Mouse (Mus musculus) frontal cortex, postnatal 10 days (tissue): ENCODE data around the gene Parp16.

Experiments used
- DNase-seq, 2 experiments: peaks; one replicate each; pipeline ENCODE4 v3.0.0; 2022; ENCODE audit warnings: low spot score in 2 of 2, mixed read lengths in 1 of 2

Parp16 gene

DNA sequence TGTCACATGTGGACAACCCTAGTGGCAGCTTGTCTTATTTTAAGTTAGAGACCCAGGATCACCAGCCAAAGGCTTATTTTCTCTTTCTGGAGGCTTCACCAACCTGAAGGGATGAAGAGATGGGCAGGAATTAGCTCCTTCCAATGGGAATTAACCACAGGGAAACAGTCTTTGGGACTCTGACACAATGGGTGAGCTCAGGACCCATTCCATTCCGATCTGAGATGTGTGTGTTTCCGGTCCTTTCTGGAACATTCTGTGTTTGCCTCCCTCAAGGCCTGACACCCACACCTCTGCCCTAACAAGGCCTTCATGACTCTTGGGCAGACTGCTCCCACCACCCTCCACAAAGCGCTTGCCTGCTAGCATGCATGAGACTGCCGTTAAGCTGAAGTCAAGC is at the start of gene Parp16:
TSS of gene Parp16 (plus strand) at position 301 of the 400 bp plus-strand sequence.
- no peak for DNase-seq

DNA sequence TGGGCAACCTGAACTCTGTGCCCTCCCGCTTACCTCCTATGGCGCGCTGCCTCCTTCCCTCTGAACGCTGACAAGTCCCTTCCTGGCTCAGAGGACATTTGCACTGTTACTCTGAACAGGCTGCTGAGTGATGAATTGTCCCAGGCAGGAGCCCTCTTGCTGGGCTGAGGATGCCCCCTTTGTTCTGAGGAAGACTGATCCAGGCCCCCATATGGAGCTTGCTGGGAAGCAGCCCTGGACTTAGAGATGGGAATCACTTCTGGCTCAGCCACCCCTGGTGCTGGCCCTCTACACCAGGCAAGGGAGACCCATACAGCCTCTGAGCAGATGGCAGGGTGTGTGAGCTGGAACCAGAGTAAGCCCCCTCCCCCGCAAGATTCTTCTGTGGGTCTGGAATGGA is 49.2 kb upstream of the Parp16 start:
- DNase-seq, result no peak

DNA sequence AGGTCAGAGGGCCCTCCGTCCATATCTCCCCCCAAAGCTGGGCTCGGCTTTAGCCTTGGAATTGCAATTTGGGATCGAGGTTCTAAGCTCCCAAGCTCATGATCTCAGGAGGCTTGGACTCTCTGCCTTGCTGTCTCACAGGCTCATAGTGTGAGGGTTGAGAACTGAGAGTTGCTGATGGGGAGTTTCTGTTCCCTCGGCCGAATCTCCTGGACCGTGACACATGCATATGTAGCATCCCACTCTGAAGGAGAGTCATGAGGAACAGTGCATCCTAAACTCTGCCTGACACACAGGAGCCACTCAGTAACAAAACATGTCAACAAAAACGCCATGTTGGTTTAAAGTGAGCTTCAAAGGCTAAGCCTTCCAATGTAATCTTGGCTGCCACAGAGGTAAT is 46.6 kb upstream of the Parp16 start:
- no peak for DNase-seq

DNA sequence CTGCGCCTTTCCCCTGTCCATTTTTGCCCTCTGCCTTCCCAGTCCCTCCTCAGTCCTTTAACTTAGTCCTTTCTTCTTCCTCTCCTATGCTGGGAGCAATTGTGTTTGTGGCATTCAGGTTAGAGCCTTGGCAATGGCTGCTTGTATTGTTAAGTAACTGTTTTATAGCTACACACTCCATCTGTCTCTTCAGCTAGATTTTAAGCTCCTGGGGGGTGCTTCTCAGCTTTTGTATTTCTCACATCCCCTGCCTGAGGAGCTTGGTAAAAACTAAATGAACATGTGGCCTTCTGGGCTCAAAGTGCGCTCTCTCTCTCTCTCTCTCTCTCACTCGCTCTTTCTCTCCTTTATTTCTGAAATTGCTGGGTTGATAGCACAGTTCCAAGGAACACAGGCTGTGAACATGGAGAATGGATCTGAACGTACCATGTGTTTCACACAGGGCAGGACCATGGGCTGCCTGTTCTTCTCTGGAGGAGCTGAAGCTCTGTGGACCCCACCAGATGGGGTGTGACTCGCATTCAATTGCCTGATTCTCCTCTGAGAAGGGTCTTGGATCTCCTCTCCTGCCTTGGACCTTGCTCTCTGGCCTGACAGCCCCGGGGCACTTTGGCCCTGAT is 42.3 kb upstream of the Parp16 start:
- no peak for DNase-seq

DNA sequence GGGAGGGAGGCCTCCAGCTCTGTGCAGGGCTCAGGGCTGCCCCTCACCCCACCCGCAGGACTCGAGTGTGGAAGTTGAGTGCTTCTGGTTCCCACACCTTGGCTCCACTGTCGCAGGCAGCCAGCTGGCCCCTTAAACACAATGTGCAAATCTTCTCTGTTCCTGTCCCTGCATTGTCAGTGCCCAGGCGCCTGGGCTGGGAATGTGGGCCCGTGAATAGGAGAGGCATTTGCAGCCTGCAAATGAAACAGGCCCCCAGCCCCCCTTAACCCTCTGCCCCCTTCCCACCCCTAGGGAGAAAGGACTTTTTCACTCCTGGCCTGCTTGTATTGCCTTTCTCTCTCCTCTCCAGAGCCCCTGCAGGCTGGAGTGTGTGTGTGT is 41.8 kb upstream of the Parp16 start:
- no peak for DNase-seq

DNA sequence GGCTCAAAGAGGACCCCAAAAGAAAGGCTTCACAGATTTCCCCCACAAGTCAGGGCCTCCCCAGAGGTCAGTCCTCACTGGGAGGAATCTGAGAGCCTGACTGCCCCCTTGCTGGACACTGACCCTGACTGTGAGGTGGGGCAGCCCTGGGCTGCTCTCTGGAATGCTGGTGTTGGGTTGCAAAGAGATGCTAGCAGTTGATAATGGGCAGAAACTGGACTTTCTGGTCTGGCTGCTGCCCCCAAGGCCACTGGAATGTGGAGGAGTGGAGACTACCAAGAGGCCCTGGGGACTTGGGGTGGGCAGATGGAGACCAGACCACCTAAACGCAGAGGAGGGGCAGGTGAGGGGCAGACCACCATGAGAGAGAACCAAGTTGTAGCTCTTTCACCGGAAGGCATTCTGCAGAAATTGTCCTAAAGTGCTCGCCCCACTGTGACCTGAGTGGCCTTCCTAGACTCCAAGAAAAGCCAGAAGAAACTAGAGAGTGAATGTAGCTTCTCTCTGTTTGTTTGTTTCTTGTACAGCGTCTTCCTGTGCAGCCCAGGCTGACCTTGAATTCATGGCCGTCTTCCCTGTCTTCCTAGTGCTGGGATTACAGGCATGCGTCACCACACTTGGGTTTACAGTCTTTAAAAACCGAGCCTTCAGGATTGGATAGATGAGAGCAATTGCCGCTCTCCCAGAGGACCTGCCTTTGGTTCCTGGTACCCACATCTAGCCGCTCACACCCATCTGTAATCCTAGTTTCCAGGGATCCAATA is 40.3 kb upstream of the Parp16 start:
- DNase-seq, result no peak

DNA sequence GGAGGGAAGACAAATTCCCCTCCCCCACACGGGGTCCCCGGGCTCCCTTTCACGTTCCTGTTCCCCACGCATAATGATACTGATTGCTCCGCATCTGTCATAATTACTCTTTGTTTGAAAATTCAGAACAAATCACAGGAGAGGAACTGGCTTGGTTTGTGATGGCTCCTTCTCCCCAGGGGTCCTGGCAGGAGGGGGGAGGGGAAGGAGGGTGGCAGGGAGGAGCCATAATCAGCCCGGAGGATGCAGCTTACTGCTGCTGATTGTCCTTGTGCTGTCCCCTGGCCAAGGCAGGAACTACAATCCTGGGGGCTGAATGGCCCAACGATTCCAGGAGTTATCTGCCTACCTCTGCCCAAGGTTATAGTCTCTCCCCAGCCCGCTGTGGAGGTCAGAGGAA is 38.5 kb upstream of the Parp16 start:
- no peak for DNase-seq

DNA sequence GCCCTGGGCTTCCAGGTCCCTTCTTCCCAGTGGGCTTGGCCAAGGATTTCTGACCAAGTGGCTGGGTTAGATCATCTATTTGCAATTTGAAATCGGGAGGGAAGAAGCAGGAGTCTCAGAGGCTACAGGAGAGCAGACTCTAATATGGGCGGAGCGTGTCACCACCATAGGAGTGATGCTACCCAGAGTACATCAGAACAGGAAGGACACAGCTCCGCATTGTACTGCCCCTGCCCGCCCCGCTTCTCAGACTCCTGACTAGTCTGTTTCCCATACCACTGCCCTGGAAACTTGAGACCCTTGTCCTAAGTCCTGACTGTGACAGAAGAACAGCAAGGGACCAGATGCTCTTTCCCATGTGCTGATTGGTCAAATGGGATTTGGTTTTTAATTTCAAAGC is 37.5 kb upstream of the Parp16 start:
- DNase-seq, result no peak

DNA sequence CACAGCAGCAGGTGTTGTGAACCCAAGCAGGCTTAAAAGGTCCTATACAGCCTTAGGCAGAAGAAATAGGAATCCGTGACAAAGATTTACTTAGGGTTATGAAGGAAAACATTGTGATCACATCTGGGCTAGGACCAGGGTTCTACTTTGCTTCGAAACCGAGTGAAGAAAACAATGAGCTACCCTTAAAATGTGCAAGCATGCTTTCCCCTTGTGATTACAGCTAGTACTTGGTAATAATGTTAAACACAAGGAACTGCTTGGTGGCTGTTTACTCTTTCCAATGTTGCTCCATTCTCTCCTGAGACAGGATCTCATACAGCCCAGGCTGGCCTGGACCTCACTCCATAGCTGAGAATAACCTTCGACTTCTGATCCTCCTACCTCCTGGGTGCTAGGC is 34.0 kb upstream of the Parp16 start:
- no peak for DNase-seq

DNA sequence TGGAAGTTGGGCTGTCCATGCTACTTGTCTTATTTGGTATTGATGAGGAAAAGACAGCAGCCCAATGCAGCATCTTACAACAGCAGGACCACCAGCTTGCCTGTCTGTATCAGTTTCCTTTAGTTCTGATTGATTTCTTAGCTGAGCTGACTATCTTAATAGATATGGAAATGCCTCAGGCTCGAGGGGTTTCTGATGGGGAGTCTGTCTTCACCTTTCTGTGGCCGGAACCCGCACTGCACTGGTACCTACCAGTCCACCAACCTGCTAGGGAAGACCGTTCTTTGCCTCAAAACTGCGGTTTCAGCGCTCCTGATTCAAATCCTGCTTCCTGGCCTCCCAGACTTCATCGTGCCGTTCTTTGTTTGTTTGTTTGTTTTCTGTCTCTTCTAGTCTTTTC is 33.3 kb upstream of the Parp16 start:
- no peak for DNase-seq

DNA sequence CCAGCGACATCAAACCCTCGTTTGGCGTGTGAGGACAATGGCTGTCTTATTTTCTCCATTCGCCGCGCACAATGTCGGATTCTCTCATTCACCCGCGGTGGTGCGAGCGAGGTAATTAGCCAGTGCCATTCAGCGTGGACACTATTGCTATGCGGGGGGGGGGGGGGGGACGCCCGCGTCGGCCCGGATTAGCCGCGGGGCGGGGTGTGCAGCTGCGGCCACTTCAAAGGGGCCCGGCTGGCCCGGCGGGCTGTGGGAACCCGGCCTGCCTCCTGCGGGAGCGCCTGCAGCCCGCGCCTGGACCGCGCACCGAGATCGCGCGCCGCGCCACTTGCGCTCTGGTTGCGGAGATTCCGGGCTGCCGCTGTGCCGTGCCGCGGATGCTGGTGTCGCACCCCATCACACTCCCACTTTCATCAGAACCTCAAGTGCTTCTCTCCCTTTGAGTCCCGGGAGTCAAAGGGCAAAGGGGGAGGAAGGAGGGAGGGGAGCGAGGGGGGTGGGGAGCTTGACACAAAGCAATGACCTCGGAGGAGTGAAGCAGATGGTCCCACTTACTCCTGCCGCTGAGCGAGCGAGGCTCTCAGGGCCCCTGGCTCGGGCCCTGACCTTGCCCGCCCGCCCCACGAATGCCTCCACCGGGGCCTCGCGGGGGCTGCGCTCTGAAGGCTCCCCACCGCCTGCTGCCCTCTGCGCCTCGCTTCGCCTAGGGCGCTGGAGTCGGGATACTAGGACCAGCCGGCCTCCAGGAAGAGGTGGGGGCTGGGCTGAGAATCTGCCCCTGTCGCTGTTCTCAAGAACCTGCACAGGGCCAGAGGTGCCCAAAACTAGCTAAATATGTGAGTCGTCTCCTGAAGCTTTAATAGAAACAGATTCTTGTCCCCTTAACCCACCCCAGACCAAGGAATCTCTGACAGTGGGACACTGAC is 32.2 kb upstream of the Parp16 start:
- peak in 1 of 2 experiments; percentile 50 for DNase-seq

DNA sequence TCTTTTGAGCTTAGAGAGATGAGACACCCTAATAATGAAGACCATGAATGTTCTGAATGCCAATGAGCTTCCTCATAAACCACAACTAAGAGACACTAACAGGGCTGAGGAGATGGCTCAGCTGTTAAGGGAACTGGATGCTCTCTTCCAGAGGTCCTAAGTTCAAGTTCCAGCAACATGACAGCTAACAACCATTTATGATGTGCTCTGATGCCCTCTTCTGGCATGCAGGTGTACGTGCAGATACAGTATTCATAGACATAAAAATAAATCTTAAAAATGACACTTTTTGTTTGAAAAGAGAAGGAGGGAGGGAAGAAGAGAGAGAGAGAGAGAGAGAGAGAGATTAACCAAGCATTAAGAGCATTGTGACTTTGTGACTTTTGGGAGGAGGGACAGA is 30.3 kb upstream of the Parp16 start:
- DNase-seq, result no peak

DNA sequence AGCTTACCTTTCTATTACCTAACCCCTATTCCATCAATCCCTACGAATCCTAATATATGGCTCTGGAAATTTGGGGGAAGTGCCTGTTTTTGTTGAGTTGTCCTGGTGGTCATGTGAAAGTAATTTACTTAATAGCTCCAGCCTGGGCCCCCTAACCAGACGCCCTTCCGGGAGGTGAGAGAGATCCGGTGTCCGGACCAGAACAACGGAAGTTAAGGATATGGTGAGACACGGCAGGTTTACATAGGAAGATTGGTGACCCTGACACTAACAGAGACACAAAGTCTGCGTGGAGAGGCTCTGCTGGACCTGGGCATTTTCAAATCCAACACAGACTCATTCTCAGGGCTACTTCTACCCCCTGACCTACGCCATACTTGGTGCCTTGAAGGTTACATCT is 28.8 kb upstream of the Parp16 start:
- no peak for DNase-seq

DNA sequence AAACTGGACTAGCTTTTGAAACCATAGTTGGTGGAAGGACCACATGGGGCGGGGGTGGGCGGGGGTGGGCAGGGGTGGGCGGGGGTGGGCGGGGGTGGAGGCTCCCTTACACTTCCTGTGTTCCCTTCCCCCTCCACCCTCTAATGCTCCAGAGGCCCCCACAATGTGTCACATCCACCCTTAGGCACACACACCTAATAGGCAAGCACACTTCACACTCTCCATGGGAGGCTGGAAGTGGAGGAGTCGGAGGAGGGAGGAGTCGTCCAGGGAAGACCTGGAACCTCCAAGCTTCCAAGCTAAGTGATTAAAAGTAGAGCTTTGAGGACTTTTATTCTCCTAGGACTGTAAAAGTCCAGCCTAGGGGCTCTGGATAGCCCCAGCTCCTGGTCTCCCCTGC is 26.6 kb upstream of the Parp16 start:
- DNase-seq, result no peak

DNA sequence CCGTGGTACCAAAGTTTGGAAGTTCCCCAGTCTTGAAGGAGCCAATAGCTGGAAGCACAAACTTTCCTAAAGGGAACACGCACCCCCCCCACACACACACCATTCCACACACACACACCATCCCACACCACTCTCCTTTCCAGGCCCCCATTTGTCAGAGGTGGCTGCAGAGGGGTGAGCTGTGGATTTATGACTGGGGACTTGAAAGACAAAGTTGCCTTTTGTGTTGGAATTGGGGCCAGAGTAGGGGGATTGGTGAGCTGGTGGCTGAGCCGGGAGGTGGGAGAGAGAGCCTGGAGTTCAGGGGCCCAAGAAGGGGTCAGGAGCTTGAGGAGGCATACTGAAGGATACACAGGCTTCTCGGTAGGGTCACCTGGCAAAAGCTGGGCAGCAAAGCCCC is 26.2 kb upstream of the Parp16 start:
- no peak for DNase-seq

DNA sequence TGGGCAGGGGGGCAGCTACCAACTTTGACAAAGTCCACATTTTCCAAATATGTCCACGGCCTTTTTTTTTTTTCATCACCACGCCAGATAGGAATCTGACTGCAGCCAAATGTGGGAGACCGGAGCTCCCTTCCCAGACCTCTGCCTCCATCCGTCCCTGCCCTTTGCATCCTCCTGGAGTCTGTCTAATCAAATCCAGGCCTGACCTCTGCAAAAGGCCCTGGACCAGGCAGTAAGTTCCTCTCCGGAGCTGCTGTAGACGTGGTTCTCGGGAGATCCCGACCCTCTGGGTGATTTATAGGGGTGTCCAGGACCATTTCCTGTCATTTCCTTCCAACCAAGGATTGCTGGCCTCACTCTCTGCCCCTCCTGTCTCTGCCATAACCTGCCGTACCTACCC is 22.5 kb upstream of the Parp16 start:
- no peak for DNase-seq

DNA sequence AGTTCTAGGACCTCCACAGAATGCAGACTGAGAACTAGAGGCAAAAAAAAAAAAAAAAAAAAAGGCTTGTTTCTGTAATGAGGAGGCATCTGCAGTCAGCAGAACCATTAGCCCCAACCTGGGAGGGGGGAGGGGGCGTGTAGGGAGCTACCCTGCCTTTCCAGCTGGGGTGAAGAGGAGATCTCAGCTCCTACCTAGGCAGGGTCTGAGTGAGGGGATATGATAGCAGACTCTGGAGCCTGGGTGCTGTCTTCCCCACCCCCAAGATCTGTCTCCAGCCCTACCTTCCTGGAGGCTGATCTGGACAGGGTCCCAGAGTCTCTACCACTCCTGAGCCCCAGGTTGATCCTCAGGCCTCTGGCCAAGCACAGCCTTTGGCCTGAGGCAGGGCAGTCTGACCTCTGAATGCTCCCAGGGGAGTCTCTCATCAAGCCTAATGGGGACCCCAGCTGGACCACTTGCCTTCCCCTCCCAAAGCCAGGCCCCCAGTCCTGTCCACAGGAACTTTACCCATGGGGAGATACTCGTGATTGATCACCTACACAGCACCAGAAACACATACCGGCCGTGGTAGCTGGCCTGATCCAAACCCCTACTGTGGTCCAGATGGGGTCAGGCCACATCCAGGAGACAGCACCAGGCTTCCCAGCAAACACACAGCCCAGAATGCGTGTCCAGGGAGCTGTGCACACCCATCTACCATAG is 19.8 kb upstream of the Parp16 start:
- DNase-seq, result no peak

DNA sequence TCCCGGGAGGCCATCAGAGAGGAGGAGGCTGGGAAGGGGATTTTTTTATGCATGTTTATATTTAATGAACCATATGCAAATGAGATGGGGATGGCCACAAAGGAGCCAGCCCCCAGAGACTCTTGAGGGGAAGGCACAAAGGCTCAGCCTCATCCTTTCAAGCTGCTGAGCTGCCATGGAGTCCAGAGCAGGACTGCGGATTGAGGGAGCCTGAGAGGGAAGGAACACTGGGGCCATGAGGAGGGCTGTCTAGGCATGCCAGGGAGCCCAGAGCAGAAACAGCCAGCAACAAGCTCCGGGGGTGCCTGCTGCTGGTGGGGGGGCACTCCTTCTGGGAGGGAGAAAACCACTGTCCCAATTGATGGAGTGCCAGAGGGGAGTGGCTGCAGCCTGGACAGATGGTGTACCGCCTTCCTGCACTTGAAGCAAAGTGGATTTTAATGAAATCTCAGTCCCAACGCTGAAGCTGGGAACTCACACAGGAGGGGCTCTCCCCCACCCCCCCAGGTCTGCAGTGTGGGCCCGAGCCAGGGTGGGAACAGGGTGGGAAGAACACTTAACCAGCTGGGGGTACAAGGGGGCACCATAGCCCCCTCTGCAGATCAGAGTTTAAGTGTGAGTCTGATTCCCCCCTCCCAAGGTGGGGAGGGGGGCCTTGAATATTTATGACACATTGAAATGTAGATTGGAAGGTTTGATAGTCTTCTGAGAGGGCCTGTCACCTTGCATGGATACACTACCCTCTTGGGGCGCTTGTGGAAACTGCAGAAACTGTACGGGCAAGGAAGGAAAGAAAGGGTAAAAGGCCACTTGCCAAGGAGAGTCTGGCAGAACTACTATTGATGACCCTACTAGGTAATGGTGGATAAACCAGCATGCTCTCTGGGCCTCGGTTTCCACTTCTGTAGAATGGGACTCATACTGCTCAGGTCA is 18.9 kb upstream of the Parp16 start:
- DNase-seq, result no peak

DNA sequence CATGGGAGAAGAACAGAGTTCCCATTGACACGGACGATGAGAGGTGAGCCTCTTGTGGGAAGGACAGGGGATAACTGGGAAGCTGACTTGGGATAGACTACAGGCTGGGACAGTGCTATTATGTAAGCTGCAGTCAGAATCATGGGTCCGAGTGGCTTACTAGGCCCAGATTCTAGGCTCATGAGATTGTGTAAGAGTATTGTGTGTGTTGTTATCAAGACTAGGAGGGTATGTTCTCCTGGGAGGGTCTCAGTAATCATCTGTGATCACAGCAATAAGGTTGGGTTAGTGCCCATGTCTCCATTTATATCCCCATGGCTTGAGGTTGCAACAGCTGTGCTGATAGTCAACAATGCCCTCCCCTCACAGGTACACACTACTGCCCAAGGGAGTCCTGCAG is 17.7 kb upstream of the Parp16 start:
- no peak for DNase-seq

DNA sequence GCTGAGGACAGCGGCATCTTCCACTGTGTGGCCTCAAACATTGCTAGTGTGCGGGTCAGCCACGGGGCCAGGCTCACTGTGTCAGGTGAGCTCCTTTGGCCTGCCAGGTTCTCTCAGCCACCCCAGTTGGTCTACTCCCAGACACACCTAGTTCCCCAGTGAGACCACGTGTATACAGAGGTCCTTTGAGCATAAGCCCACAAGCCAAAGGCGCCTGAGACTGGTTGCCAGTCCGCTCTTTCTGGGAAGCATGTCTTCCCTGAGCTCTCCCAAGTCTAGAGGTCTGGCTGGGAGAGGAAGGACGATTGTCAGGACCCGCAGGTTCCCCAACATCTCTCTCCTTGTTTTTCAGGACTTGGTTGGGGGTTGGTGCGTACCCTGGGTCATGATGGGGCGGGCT is 17.2 kb upstream of the Parp16 start:
- DNase-seq, result no peak
